Mouse (Mus musculus) lung, postnatal 36 days (tissue): Measurements from ENCODE around the gene Mt1.

Source experiments
- DNase-seq: peaks from one replicate; pipeline ENCODE4 v3.0.0; 2022; ENCODE audit warnings: mixed read lengths

The Mt1 gene

GRCm38 (mm10) chr8:94207491-94207890, 28.6 kb downstream of the Mt1 start:
- no peak for DNase-seq

DNA sequence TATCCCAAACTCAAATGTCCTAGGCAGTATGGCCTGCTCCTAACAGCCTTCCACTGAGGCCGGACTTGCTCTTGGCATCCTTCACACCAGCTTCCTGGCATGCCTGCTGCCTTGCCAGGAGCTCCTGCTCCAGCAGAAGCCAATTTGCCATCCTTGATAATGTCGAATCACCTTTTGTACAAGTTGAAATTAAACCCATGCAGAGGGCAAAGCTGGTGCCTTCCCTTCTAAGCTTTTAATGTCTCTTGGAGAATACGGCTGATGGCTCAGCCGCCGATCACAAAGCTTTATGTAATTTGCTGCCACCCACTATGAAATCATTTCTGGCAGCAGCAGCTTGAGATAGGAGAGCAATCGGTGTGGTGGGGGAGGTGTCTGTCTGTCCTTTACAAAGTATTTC, 30.8 kb downstream of the Mt1 start:
- DNase-seq = no peak

GRCm38 (mm10) chr8:94210225-94210624, 31.3 kb downstream of the Mt1 start:
- DNase-seq = no peak

- no peak for DNase-seq
Measured at GRCm38 (mm10) chr8:94213819-94214218, 34.9 kb downstream of the Mt1 start.

- DNase-seq = peak; percentile 100
Measured at GRCm38 (mm10) chr8:94214252-94215173, 35.6 kb downstream of the Mt1 start, which contains the start of gene Nup93. Gene Nup93, plus strand, starts transcription at chr8:94214564.

GRCm38 (mm10) chr8:94227381-94227939, 48.6 kb downstream of the Mt1 start:
- DNase-seq = no peak
